Comparison of ENCODE assay signal across 16 mouse cellular contexts in the genomic region with DNA sequence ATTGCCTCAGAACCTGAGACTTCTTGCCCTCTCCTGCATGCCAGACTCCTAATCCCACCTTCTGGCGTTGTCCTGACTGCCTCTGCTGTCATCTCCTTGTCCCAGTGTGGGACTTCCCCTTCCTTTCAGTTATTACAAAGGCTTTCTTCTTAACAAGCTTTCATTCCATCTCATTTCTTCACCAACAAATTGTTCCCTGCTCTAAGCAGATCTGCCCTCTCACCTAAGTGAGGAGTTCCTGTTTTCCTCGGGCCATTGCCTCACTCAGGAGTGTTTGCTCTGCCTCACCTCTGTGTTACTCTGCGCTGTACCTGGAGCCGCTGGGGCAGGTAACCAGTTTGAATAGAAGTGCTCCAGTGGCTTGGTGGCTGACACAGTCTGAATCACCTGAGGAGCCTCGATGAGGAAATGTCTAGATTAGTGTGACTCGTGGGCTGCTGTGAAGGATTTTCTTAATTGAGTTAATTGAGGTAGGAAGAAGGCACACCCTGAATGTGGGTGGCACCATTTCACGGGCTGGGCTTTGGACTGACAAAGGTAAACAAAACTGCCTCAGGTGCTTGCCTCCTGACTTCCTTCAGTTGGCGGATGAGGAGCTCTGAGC. TPM values are rescaled to one million over a fixed set of nuclear protein-coding genes. Genes with fewer than 3 reads are reported as not detected.
DNase-seq lines count a peak whose midpoint lies in the region; ATAC-seq and TF ChIP-seq lines count a peak whose summit lies in the region.
"Had no signal": no experiment of that assay in that cellular context is flagged by ENCODE, and none has a peak within 500 bp of the region (broad histone marks: within the 10 kb centered on the region; RNA-seq: fewer than 3 reads in every experiment).

No protein-coding gene starts in this region.

- H3K27me3 ChIP-seq in megakaryocyte, embryonic 14.5 days (replicated peaks): no peaks in the 10 kb centered on the region
- no peaks in the 10 kb centered on the region for H3K27me3 ChIP-seq in lung, embryonic 16.5 days (ENCODE audit: control insufficient read depth, insufficient read depth, low read depth, low read length)
- no peaks in the 10 kb centered on the region for H3K27me3 ChIP-seq in stomach, embryonic 15.5 days (replicated peaks)
- H3K27me3 ChIP-seq in hindbrain, postnatal 0 days (ENCODE audit: insufficient read depth, low read length): no peaks in the 10 kb centered on the region
- H3K27me3 ChIP-seq: liver, embryonic 13.5 days; midbrain, embryonic 15.5 days; neural tube, embryonic 12.5 days had no signal

- no peak for DNase-seq in hindbrain, postnatal 0 days (ENCODE audit: low spot score)
- no peak for DNase-seq in neural tube, embryonic 10.5 days (ENCODE audit: extremely low spot score, low spot score)
- no peak for DNase-seq in adrenal gland, adult 2 months
- DNase-seq: adrenal gland, adult 8-10 months; gastrocnemius, postnatal 36 days; heart, postnatal 10 days; kidney, adult 11 months; liver, embryonic 13.5 days had no signal

- no peak for TF ChIP-seq CTCF in hindbrain, postnatal 0 days (IDR thresholded peaks at IDR 0.05; ENCODE audit: low read depth)

- ATAC-seq in megakaryocyte, adult 5-6 weeks (ENCODE audit: poor library complexity, severe bottlenecking): no peak
- peak; percentile 8; the same call in 1 of the 2 replicates for ATAC-seq in granulocyte monocyte progenitor cell, adult 5-6 weeks (replicated peaks; ENCODE audit: poor library complexity, severe bottlenecking)
- ATAC-seq in lung, embryonic 16.5 days (ENCODE audit: low read depth): peak; percentile 71
- peak; percentile 60 for ATAC-seq in stomach, embryonic 15.5 days (ENCODE audit: insufficient read depth, low FRiP score, low read depth)
- no peak for ATAC-seq in hindbrain, postnatal 0 days
- ATAC-seq: forebrain, embryonic 16.5 days; midbrain, embryonic 15.5 days had no signal

- WGBS in lung, embryonic 16.5 days: 55% methylated on average over 8 of the region's 8 CpGs
- WGBS in stomach, embryonic 15.5 days: 54% methylated on average over 8 of the region's 8 CpGs
- 86% methylated on average over 8 of the region's 8 CpGs for WGBS in hindbrain, postnatal 0 days

- peaks cover 86% of the 10 kb centered on the region for H3K36me3 ChIP-seq in megakaryocyte, embryonic 14.5 days (replicated peaks; ENCODE audit: low read length)
- no peaks in the 10 kb centered on the region for H3K36me3 ChIP-seq in lung, embryonic 16.5 days (ENCODE audit: control insufficient read depth, insufficient read depth, low read length)
- no peaks in the 10 kb centered on the region for H3K36me3 ChIP-seq in stomach, embryonic 15.5 days
- no peaks in the 10 kb centered on the region for H3K36me3 ChIP-seq in hindbrain, postnatal 0 days (ENCODE audit: insufficient read depth, low read length)
- H3K36me3 ChIP-seq: liver, embryonic 13.5 days; midbrain, embryonic 15.5 days; neural tube, embryonic 12.5 days had no signal

- peak overlapping the region; percentile 85 for H3K4me3 ChIP-seq in megakaryocyte, embryonic 14.5 days (replicated peaks)
- H3K4me3 ChIP-seq in lung, embryonic 16.5 days (ENCODE audit: low read length): no peak overlapping the region
- H3K4me3 ChIP-seq in stomach, embryonic 15.5 days (replicated peaks): no peak overlapping the region
- H3K4me3 ChIP-seq in hindbrain, postnatal 0 days (ENCODE audit: low read length): no peak overlapping the region
- H3K4me3 ChIP-seq: liver, embryonic 13.5 days; midbrain, embryonic 15.5 days; neural tube, embryonic 12.5 days had no signal

- peaks cover 96% of the 10 kb centered on the region for H3K4me1 ChIP-seq in megakaryocyte, embryonic 14.5 days
- peaks cover 56% of the 10 kb centered on the region for H3K4me1 ChIP-seq in lung, embryonic 16.5 days (replicated peaks; ENCODE audit: control insufficient read depth, insufficient read depth, low read length)
- H3K4me1 ChIP-seq in stomach, embryonic 15.5 days: peaks cover 57% of the 10 kb centered on the region
- H3K4me1 ChIP-seq in hindbrain, postnatal 0 days (ENCODE audit: insufficient read depth, low read length): peaks cover 14% of the 10 kb centered on the region

- no peaks in the 10 kb centered on the region for H3K9me3 ChIP-seq in megakaryocyte, embryonic 14.5 days
- no peaks in the 10 kb centered on the region for H3K9me3 ChIP-seq in lung, embryonic 16.5 days (ENCODE audit: control insufficient read depth, low read length)
- no peaks in the 10 kb centered on the region for H3K9me3 ChIP-seq in stomach, embryonic 15.5 days
- H3K9me3 ChIP-seq in hindbrain, postnatal 0 days (ENCODE audit: low read length): no peaks in the 10 kb centered on the region
- H3K9me3 ChIP-seq: liver, embryonic 13.5 days; midbrain, embryonic 15.5 days; neural tube, embryonic 12.5 days had no signal

- 0 out of 2 replicates have a peak overlapping the region, but pooled peaks have one; percentile 4 for H3K27ac ChIP-seq in lung, embryonic 16.5 days (ENCODE audit: low read length)
- peak overlapping the region; percentile 72; the same call in 1 of the 2 replicates for H3K27ac ChIP-seq in stomach, embryonic 15.5 days
- H3K27ac ChIP-seq in hindbrain, postnatal 0 days: no peak overlapping the region
- H3K27ac ChIP-seq: liver, embryonic 13.5 days; midbrain, embryonic 15.5 days; neural tube, embryonic 12.5 days had no signal

- H3K9ac ChIP-seq in lung, embryonic 16.5 days (ENCODE audit: low read length): no peak overlapping the region
- H3K9ac ChIP-seq in stomach, embryonic 15.5 days: no peak overlapping the region
- no peak overlapping the region for H3K9ac ChIP-seq in hindbrain, postnatal 0 days (replicated peaks; ENCODE audit: low read length)
- H3K9ac ChIP-seq: liver, embryonic 13.5 days; midbrain, embryonic 15.5 days; neural tube, embryonic 12.5 days had no signal

- H3K4me2 ChIP-seq in lung, embryonic 16.5 days (ENCODE audit: low read depth, low read length): no peak overlapping the region
- H3K4me2 ChIP-seq in stomach, embryonic 15.5 days: no peak overlapping the region
- no peak overlapping the region for H3K4me2 ChIP-seq in hindbrain, postnatal 0 days (ENCODE audit: low read depth, low read length)
- H3K4me2 ChIP-seq: liver, embryonic 13.5 days; midbrain, embryonic 15.5 days; neural tube, embryonic 12.5 days had no signal

RNA-seq across cellular contexts. Expression of a gene that starts 27.8 kb away (rescaled TPM):
- 106 and 185 TPM in 2 replicates for polyA plus RNA-seq in megakaryocyte, embryonic 14.5 days (2012; ENCODE audit: insufficient read depth, low replicate concordance)
- total RNA-seq in megakaryocyte, adult 5-6 weeks (2015): 2.9 and 3.0 TPM in 2 replicates
- 4.5 and 5.4 TPM in 2 replicates for total RNA-seq in megakaryocyte, adult 5-6 weeks (2017)
- 14.8 and 23.3 TPM in 2 replicates for total RNA-seq in granulocyte monocyte progenitor cell, adult 5-6 weeks (2014; fragmentation: Nextera tagmentation)
- 11.9 and 13.1 TPM in 2 replicates for total RNA-seq in granulocyte monocyte progenitor cell, adult 5-6 weeks (2017)
- 41.6 and 43.4 TPM in 2 replicates for polyA plus RNA-seq in lung, embryonic 16.5 days (2015; fragmentation: Nextera tagmentation; extraction: Ambion mirVana)
- polyA plus RNA-seq in stomach, embryonic 15.5 days (2015; fragmentation: Nextera tagmentation; extraction: Ambion mirVana): 41.3 and 42.2 TPM in 2 replicates
- 65.1 and 65.6 TPM in 2 replicates for total RNA-seq in hindbrain, postnatal 0 days (2014; rRNA removed)
- 28.9 and 32.2 TPM in 2 replicates for polyA plus RNA-seq in hindbrain, postnatal 0 days (2015; fragmentation: Nextera tagmentation; extraction: Ambion mirVana)
- 10 to 100 TPM; 25.5 to 29.4 TPM for total RNA-seq in adrenal gland, adult 2 months (2021)
- 30.5 and 33.4 TPM in 2 replicates for polyA plus RNA-seq in adrenal gland, adult 2 months (2012; rRNA removed)

Comparison
In these comparisons a context has a peak if more than half of its experiments do, and no peak if none do; other contexts are left out.
1. ATAC-seq: peak in granulocyte monocyte progenitor cell, adult 5-6 weeks (single experiment), lung, embryonic 16.5 days (single experiment) and stomach, embryonic 15.5 days (single experiment); none in megakaryocyte, adult 5-6 weeks (single experiment) and hindbrain, postnatal 0 days (single experiment).